Mouse (Mus musculus): Measurements from ENCODE around the gene 1700018F24Rik. TPM values are rescaled to one million over a fixed set of nuclear protein-coding genes. Genes with fewer than 3 reads are reported as not detected.
"Not testable (repeated sequence)": the region's sequence is repeated elsewhere in the genome, so short reads cannot be mapped to it uniquely, and the experiment has no call there.

The 1700018F24Rik gene
- polyA plus RNA-seq, 1 experiment from 2014 or later = not detected

DNA sequence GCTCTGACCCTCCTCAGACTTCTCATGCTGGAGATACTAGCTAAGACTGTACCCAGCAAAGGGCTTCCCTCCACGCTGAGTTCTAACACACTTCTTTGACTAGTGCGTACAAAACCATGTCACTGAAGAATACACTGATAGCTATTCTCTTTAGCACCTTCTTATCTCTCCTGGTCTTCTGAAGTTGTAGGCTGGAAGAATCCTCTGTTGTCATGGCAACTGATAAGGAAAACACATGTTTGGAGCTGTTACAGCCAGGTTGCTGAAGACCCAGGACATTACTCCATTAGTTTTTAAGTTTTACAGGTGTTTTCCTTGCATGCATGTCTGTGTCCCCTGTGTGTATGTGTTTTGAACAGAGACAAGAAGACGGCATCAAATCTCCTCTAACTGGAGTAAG, 11.4 kb downstream of the 1700018F24Rik start:
- peaks cover 16% of the 10 kb centered on the region; the same call in 1 of the 2 replicates for H3K4me1 ChIP-seq
- not testable (repeated sequence) for H3K9me3 ChIP-seq; H3K36me3 ChIP-seq; H3K27me3 ChIP-seq (ENCODE audit: insufficient read depth, poor library complexity, severe bottlenecking); H3K4me3 ChIP-seq; H3K27ac ChIP-seq
- whole genome bisulfite sequencing = 32% methylated on average over 3 of the region's 3 CpGs
- peak; percentile 67 for DNase-seq (ENCODE audit: low spot score)

DNA sequence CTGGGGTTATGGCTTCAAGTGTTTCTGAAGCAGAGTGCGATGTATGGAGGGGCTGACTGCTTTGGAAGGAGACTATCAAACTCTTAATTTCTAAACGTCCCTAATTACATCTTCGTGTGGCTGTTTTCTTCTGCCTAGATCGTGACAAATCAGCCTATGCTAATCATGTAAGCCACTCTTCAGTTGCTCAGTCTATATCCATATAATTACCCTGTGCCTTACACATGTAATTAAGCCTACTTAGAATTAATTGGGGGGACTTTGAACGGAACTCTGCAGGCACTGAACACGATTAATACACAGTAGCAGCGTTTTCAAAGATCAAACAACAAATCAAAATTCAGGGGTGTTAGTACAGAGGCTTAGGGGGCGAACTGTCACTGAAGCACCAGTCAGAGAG, 15.1 kb downstream of the 1700018F24Rik start:
- DNase-seq (ENCODE audit: low spot score) = no peak
- WGBS = 82% methylated on average over 8 of the region's 8 CpGs
- no peaks in the 10 kb centered on the region for H3K27me3 ChIP-seq (ENCODE audit: insufficient read depth, poor library complexity, severe bottlenecking)

DNA sequence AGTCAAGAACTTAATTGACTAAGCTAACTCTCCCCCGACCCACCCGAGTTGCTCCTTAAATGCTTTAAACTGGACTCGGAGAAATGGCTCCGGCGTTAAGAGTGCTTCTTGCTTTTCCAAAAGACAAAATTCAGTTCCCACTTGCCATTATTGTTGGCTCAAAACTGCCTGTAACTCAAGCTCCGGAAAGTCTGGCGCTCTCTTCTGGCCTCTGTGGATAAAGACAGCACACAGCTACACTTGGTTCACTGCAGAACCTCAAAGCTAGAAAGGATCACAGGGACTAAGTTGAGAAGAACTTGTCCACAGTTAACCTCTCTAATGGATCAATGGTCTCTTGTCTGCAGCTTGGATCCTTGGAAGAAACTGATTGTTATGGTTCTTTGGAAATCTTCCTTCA, 15.9 kb downstream of the 1700018F24Rik start:
- Histone ChIP-seq H3K4me3 (no peak overlapping the region), H3K27me3 (ENCODE audit: insufficient read depth, poor library complexity, severe bottlenecking) (no peaks in the 10 kb centered on the region), H3K36me3 (no peaks in the 10 kb centered on the region), H3K9me3 (no peaks in the 10 kb centered on the region), H3K4me1 (peaks cover 10% of the 10 kb centered on the region; the same call in 1 of the 2 replicates), H3K27ac (no peak overlapping the region)
- DNase-seq (ENCODE audit: low spot score) = no peak
- 90% methylated on average over 7 of the region's 7 CpGs for WGBS

More for the DNA sequence above, 15.1 kb downstream of the 1700018F24Rik start:
- Histone ChIP-seq H3K4me3 (no peak overlapping the region), H3K27ac (no peak overlapping the region), H3K36me3 (no peaks in the 10 kb centered on the region), H3K9me3 (no peaks in the 10 kb centered on the region), H3K4me1 (peaks cover 16% of the 10 kb centered on the region; the same call in 1 of the 2 replicates)

DNA sequence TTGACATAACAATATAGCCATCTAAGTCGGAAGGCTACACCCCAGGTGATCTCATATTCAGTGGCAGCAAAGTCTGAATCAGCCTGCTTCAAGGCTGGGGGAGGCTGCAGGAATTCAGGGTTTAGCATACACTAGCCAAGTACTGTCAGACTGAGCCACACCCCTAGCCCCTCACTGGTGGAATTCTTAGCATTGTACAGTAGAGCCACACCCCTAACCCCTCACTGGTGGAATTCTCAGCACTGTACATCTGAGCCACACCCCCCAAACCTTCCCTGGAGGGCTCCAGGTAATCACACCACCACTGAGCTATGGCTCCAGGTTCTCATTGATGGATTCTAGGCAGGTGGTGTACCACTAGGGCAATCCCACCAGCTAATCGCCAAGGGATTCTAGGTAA, 16.7 kb downstream of the 1700018F24Rik start:
- Histone ChIP-seq H3K27ac (no peak overlapping the region), H3K9me3 (no peaks in the 10 kb centered on the region)
- WGBS = 80% methylated on average over 2 of the region's 2 CpGs

DNA sequence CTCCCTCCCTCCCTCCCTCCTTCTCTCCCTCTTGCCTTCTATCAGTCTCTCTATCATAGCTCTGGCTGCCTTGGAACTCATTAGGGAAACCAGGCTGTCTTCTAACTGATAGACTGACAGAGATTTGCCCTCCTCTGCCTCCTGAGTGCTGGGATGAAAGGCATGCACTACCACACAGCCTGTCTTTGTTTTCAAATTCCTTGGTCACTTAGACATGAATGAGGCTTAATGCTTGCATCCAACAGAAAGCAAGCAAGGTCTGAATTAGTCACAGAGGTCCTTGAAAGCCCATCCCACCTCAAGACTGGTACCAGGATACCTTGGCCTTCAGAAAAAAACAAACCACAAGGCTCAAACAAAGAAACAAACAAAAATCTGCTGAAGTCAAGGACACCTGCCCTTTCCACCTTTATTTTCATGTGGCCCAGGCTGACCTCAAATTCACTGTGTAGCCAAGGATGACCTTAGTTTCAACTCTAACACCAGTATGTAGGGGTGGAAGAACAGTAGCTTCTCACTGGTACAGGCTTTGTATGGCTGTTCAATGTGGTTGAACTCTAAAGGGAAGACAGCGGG, 22.1 kb downstream of the 1700018F24Rik start:
- DNase-seq (ENCODE audit: low spot score) = no peak
- H3K27me3 ChIP-seq (ENCODE audit: insufficient read depth, poor library complexity, severe bottlenecking) = no peaks in the 10 kb centered on the region
- no peaks in the 10 kb centered on the region for H3K4me1 ChIP-seq
- H3K9me3 ChIP-seq = no peaks in the 10 kb centered on the region
- H3K36me3 ChIP-seq = no peaks in the 10 kb centered on the region
- WGBS = 97% methylated on average over 1 of the region's 1 CpGs
- H3K27ac ChIP-seq = no peak overlapping the region
- no peak overlapping the region for H3K4me3 ChIP-seq

More for the DNA sequence above, 16.7 kb downstream of the 1700018F24Rik start:
- no peak for DNase-seq (ENCODE audit: low spot score)
- H3K4me3 ChIP-seq = no peak overlapping the region
- no peaks in the 10 kb centered on the region for H3K27me3 ChIP-seq (ENCODE audit: insufficient read depth, poor library complexity, severe bottlenecking)
- H3K4me1 ChIP-seq = peaks cover 4% of the 10 kb centered on the region; the same call in 1 of the 2 replicates
- no peaks in the 10 kb centered on the region for H3K36me3 ChIP-seq

DNA sequence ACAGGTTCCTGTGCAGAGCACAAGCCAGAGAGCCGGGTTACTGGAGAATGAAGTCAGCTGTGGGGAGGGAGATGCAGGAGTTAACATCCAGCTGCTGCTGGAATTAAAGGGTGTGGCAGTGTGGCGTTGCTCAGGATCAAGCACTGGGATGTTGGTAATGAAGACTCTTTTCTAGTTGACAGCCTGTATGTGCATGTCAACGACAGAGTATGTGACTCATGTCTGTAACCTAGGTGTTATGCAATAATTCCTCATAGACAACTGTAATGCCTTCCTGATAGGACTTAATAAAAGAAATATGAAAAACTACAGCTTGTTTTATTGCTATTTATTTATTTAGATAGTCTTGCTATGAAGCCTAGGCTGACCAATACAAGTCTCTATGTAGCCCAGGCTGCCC, 26.1 kb downstream of the 1700018F24Rik start:
- Histone ChIP-seq H3K36me3 (no peaks in the 10 kb centered on the region), H3K27ac (no peak overlapping the region), H3K4me3 (no peak overlapping the region), H3K4me1 (no peaks in the 10 kb centered on the region), H3K27me3 (ENCODE audit: insufficient read depth, poor library complexity, severe bottlenecking) (no peaks in the 10 kb centered on the region), H3K9me3 (no peaks in the 10 kb centered on the region)
- DNase-seq (ENCODE audit: low spot score) = peak; percentile 35
- WGBS = 45% methylated on average over 3 of the region's 3 CpGs

DNA sequence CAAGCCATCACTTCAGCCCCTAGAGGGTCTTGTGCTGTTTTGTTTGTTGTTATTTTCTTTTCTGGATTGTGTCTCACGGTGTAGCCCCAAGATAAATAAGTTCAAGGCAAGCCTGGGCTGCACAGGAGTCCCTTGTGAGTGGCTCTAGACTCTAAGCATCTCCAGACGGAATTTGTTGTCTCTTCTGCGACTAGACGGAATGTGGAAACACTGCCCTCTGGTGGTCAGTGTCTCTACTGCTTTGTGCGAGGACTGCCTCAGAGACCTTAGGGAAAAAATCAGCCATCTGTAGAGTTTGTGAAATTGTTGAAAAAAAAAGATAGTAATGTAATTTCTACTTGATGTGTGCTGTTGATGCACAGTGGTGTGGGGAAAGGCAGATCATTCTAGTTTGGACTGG, 26.9 kb downstream of the 1700018F24Rik start:
- DNase-seq (ENCODE audit: low spot score) = peak; percentile 87
- WGBS = under 1% methylated on average over 5 of the region's 5 CpGs
- Histone ChIP-seq H3K27ac (no peak overlapping the region), H3K36me3 (no peaks in the 10 kb centered on the region), H3K4me1 (0 out of 2 replicates have a peak, but pooled peaks cover 2% of the 10 kb centered on the region), H3K27me3 (ENCODE audit: insufficient read depth, poor library complexity, severe bottlenecking) (no peaks in the 10 kb centered on the region), H3K9me3 (no peaks in the 10 kb centered on the region), H3K4me3 (no peak overlapping the region)

DNA sequence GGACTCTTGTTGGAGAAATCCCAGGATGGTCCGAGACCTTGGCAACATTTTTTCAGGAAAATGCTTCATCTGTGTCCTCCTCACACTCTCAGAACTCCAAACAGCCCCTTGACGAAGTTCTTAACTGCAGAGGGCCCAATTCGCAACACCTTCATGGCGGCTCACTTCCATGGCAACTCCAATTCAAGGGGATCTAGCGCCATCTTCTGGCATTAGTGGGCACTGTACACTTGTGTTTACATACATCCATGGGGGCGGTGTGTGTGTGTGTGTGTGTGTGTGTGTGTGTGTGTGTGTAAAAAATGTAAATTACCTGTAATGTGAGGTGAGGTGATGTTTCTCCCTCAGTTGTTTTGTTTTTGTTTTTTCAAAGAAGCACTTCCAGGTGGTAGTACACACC, 28.6 kb downstream of the 1700018F24Rik start:
- 47% methylated on average over 6 of the region's 6 CpGs for WGBS
- peak; percentile 61 for DNase-seq (ENCODE audit: low spot score)
- Histone ChIP-seq H3K9me3 (no peaks in the 10 kb centered on the region), H3K4me3 (no peak overlapping the region), H3K36me3 (no peaks in the 10 kb centered on the region), H3K4me1 (0 out of 2 replicates have a peak, but pooled peaks cover 7% of the 10 kb centered on the region), H3K27ac (no peak overlapping the region), H3K27me3 (ENCODE audit: insufficient read depth, poor library complexity, severe bottlenecking) (no peaks in the 10 kb centered on the region)

DNA sequence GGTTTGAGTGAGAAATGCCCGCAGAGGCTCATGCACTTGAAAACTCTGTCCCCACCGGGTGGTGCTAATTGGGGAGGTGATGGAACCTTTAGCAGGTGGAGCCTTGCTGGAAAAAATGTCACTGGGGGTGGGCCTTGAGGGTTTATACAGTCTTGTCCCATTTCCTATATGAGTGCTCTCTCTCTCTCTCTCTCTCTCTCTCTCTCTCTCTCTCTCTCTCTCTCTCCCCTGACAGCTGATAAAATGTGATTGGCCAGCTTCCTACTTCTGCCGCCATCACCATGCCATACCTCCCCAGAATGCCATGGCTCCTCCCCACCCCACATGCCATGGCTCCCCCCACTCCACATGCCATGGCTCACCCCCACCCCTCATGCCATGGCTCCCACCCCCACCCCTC, 32.3 kb downstream of the 1700018F24Rik start:
- H3K4me1 ChIP-seq = 0 out of 2 replicates have a peak, but pooled peaks cover 7% of the 10 kb centered on the region
- H3K4me3 ChIP-seq = no peak overlapping the region
- WGBS = 53% methylated on average over 3 of the region's 3 CpGs
- no peak overlapping the region for H3K27ac ChIP-seq
- no peaks in the 10 kb centered on the region for H3K27me3 ChIP-seq (ENCODE audit: insufficient read depth, poor library complexity, severe bottlenecking)
- H3K9me3 ChIP-seq = no peaks in the 10 kb centered on the region
- no peaks in the 10 kb centered on the region for H3K36me3 ChIP-seq
- DNase-seq (ENCODE audit: low spot score) = no peak

DNA sequence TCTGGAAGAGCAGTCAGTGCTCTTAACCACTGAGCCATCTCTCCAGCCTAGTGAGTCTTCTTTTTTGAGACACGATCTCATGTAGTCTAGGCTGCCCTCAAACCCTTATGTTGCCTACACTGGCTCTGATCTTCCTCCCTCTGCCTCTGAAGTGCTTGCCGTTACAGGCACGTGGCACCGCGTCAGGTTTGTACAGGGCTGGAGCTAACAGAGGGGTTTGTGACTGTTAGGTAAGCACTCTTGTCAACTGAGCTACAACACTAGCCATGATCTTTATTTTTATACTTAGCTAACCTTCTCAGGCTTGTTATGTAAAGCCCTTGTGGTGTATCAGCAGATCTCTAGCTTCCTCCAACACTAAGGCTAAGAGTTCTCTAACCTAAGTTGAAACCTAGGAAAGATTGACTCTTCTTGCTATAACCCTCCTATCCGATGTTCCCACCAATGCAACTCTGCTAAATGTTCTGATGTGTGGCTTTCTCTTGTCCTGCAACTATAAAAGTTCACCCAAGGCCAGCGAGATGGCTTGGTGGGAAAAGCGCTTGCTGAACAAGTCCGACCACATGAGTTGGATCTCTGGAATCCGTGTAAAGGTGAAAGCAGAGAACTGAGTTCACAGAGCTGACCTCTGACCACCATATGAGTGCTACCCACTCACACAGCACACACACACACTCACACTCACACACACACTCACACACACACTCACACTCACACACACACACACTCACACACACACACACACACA, 39.2 kb downstream of the 1700018F24Rik start:
- DNase-seq (ENCODE audit: low spot score) = no peak
- Histone ChIP-seq H3K4me1 (peaks cover 11% of the 10 kb centered on the region), H3K4me3 (no peak overlapping the region), H3K27ac (no peak overlapping the region), H3K9me3 (no peaks in the 10 kb centered on the region; the same call in 1 of the 2 replicates), H3K27me3 (ENCODE audit: insufficient read depth, poor library complexity, severe bottlenecking) (no peaks in the 10 kb centered on the region), H3K36me3 (peaks cover 7% of the 10 kb centered on the region; the same call in 1 of the 2 replicates)
- WGBS = 90% methylated on average over 10 of the region's 10 CpGs

DNA sequence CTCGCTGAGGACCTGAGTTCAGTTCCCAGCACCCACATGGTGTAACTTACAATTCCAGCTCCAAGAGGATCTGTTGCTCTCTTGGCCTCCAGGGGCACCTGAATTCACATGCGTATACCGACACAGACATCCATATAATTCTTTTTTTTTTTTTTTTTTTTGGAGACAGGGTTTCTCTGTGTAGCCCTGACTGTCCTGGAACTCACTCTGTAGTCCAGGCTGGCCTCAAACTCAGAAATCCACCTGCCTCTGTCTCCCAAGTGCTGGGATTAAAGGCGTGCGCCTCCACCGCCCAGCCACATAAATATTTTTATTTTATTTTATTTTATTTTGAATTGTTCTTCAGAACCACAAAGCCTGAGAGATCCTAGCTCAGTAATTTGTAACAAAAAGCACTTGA, 40.4 kb downstream of the 1700018F24Rik start:
- DNase-seq (ENCODE audit: low spot score); H3K9me3 ChIP-seq; H3K27me3 ChIP-seq (ENCODE audit: insufficient read depth, poor library complexity, severe bottlenecking): not testable (repeated sequence)
- Histone ChIP-seq H3K36me3 (peaks cover 13% of the 10 kb centered on the region), H3K27ac (peak overlapping the region; percentile 90), H3K4me3 (peak overlapping the region; percentile 89), H3K4me1 (peaks cover 11% of the 10 kb centered on the region)
- WGBS = 51% methylated on average over 6 of the region's 6 CpGs

DNA sequence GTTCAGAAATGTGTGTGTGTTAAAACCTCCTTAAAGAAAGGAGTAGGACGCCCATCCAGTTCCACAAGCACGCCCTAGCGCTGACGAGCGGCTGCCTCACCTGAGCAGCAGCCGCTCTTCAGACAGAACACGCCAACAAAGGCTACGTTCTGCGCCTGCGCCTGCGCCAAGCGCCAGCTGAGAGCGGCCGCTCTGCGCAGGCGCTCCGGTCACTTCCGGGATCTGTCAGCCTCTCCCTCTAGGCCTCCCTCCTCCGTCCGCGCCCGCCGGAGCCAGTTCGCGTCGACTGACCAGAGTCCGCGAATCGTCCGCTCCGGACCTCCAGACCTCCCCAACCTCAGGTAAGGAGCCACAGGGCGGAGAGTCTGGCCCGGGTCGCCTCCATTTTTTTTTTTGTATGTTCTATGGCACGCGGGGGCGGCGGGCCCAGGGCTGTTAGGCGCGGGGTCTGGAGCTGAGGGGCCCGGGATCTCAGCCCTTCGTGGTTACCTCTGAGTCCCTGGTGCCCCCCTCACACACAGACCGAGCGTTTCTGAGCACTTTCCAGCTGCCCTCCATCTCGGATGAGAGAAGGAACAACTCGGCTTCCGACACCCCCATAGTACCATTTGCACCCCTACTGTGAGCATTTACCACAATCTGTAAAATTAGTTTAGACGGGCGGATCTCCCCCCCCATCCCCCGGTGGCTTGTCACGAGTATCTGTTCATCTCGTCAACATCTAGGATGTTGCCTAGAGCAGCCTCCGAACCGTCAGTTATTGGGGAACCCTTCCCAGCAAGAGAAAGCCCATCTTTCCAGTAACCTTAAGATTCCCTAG, 41.1 kb downstream of the 1700018F24Rik start, which contains the start of the genes Arpc1a and Kpna7:
Gene Arpc1a, plus strand, starts transcription at position 199 of the 820 bp plus-strand sequence.
Gene Kpna7, minus strand, starts transcription at position 399 of the 820 bp plus-strand sequence.
- H3K27me3 ChIP-seq (ENCODE audit: insufficient read depth, poor library complexity, severe bottlenecking) = no peaks in the 10 kb centered on the region
- peak within 1 kb of the TSS; percentile 90 for H3K27ac ChIP-seq
- DNase-seq (ENCODE audit: low spot score) = peak; percentile 97
- H3K9me3 ChIP-seq = no peaks in the 10 kb centered on the region; the same call in 1 of the 2 replicates
- under 1% methylated on average over 54 of the region's 54 CpGs for WGBS
- H3K4me1 ChIP-seq = peaks cover 11% of the 10 kb centered on the region
- peak within 1 kb of the TSS; percentile 89 for H3K4me3 ChIP-seq
- H3K36me3 ChIP-seq = peaks cover 18% of the 10 kb centered on the region
